Mouse (Mus musculus): ENCODE measurements around the gene Plxna2. TPM values are rescaled to one million over a fixed set of nuclear protein-coding genes. Genes with fewer than 3 reads are reported as not detected.

Gene Plxna2
- polyA plus RNA-seq, 2 experiments, result 1.1 to 1.2 TPM

GRCm38 (mm10) chr1:194756863-194757262 is 138.8 kb downstream of the Plxna2 start:
- DNase-seq (ENCODE audit: low read depth in 3 of 3, low spot score in 3 of 3) (no peak), ATAC-seq (ENCODE audit: insufficient read depth) (no peak)
- Histone ChIP-seq H3K9ac (replicated peaks) (no peak overlapping the region), H3K4me1 (replicated peaks; ENCODE audit: control insufficient read depth in 2 of 2, insufficient read depth in 2 of 2, low read length in 1 of 2) (peaks cover 3 to 4% of the 10 kb centered on the region in 2 experiments; a peak in 2 of 4 replicates), H3K4me3 (ENCODE audit: insufficient read depth in 1 of 2, low read depth in 2 of 2, low read length in 2 of 2) (no peak overlapping the region), H3K9me3 (ENCODE audit: control insufficient read depth, low read length) (no peaks in the 10 kb centered on the region), H3K4me2 (ENCODE audit: low read depth) (no peak overlapping the region), H3K27ac (no peak overlapping the region), H3K36me3 (replicated peaks; ENCODE audit: control insufficient read depth, insufficient read depth, low read depth) (no peaks in the 10 kb centered on the region), H3K27me3 (ENCODE audit: control insufficient read depth, insufficient read depth, low read length) (no peaks in the 10 kb centered on the region)
- WGBS (ENCODE audit: insufficient replicate concordance), result 77% methylated on average over 3 of the region's 3 CpGs
- TF ChIP-seq EP300 (IDR thresholded peaks at IDR 0.05; ENCODE audit: low read depth) (no peak), CTCF (IDR thresholded peaks at IDR 0.05; ENCODE audit: low read depth) (no peak)

- Histone ChIP-seq H3K4me3 (ENCODE audit: insufficient read depth in 1 of 2, low read depth in 2 of 2, low read length in 2 of 2) (no peak overlapping the region), H3K4me1 (replicated peaks; ENCODE audit: control insufficient read depth in 2 of 2, insufficient read depth in 2 of 2, low read length in 1 of 2) (peaks cover 8 to 17% of the 10 kb centered on the region in 2 experiments; a peak in 3 of 4 replicates), H3K27me3 (ENCODE audit: control insufficient read depth, insufficient read depth, low read length) (no peaks in the 10 kb centered on the region), H3K9me3 (ENCODE audit: control insufficient read depth, low read length) (no peaks in the 10 kb centered on the region), H3K4me2 (ENCODE audit: low read depth) (no peak overlapping the region; the same call in none of the 2 replicates), H3K9ac (replicated peaks) (no peak overlapping the region), H3K27ac (no peak overlapping the region), H3K36me3 (replicated peaks; ENCODE audit: control insufficient read depth, insufficient read depth, low read depth) (no peaks in the 10 kb centered on the region)
- peak; percentile 84 for TF ChIP-seq EP300 (IDR thresholded peaks at IDR 0.05; ENCODE audit: low read depth)
- TF ChIP-seq CTCF (IDR thresholded peaks at IDR 0.05; ENCODE audit: low read depth), result peak; percentile 76
- ATAC-seq (ENCODE audit: insufficient read depth) (peak; percentile 84), DNase-seq (ENCODE audit: low read depth in 3 of 3, low spot score in 3 of 3) (peak in 2 of 3 experiments; percentile 19 to 34)
- 41% methylated on average over 2 of the region's 2 CpGs for WGBS (ENCODE audit: insufficient replicate concordance)
Measured at GRCm38 (mm10) chr1:194761432-194762212, 143.6 kb downstream of the Plxna2 start.

GRCm38 (mm10) chr1:194762896-194763295 is 144.9 kb downstream of the Plxna2 start:
- ATAC-seq (ENCODE audit: insufficient read depth) (no peak), DNase-seq (ENCODE audit: low read depth in 3 of 3, low spot score in 3 of 3) (no peak)
- 20% methylated on average over 5 of the region's 5 CpGs for WGBS (ENCODE audit: insufficient replicate concordance)
- no peaks in the 10 kb centered on the region for H3K36me3 ChIP-seq (replicated peaks; ENCODE audit: control insufficient read depth, insufficient read depth, low read depth)
- no peak overlapping the region for H3K27ac ChIP-seq
- H3K9ac ChIP-seq (replicated peaks), result no peak overlapping the region
- no peaks in the 10 kb centered on the region for H3K9me3 ChIP-seq (ENCODE audit: control insufficient read depth, low read length)
- TF ChIP-seq CTCF (IDR thresholded peaks at IDR 0.05; ENCODE audit: low read depth) (no peak), EP300 (IDR thresholded peaks at IDR 0.05; ENCODE audit: low read depth) (no peak)
- no peak overlapping the region for H3K4me2 ChIP-seq (ENCODE audit: low read depth)
- H3K4me3 ChIP-seq (ENCODE audit: insufficient read depth in 1 of 2, low read depth in 2 of 2, low read length in 2 of 2), result no peak overlapping the region
- no peaks in the 10 kb centered on the region for H3K27me3 ChIP-seq (ENCODE audit: control insufficient read depth, insufficient read depth, low read length)
- H3K4me1 ChIP-seq (replicated peaks; ENCODE audit: control insufficient read depth in 2 of 2, insufficient read depth in 2 of 2, low read length in 1 of 2), result peaks cover 8 to 17% of the 10 kb centered on the region in 2 experiments; a peak in 3 of 4 replicates

- H3K36me3 ChIP-seq (replicated peaks; ENCODE audit: control insufficient read depth, insufficient read depth, low read depth), result no peaks in the 10 kb centered on the region
- TF ChIP-seq CTCF (IDR thresholded peaks at IDR 0.05; ENCODE audit: low read depth), result no peak
- TF ChIP-seq EP300 (IDR thresholded peaks at IDR 0.05; ENCODE audit: low read depth), result no peak
- H3K27ac ChIP-seq, result no peak overlapping the region
- no peaks in the 10 kb centered on the region for H3K27me3 ChIP-seq (ENCODE audit: control insufficient read depth, insufficient read depth, low read length)
- peaks cover 8 to 17% of the 10 kb centered on the region in 2 experiments; a peak in 3 of 4 replicates for H3K4me1 ChIP-seq (replicated peaks; ENCODE audit: control insufficient read depth in 2 of 2, insufficient read depth in 2 of 2, low read length in 1 of 2)
- H3K9me3 ChIP-seq (ENCODE audit: control insufficient read depth, low read length), result no peaks in the 10 kb centered on the region
- H3K4me3 ChIP-seq (ENCODE audit: insufficient read depth in 1 of 2, low read depth in 2 of 2, low read length in 2 of 2), result no peak overlapping the region
- no peak overlapping the region for H3K4me2 ChIP-seq (ENCODE audit: low read depth)
- DNase-seq (ENCODE audit: low read depth in 3 of 3, low spot score in 3 of 3) (no peak), ATAC-seq (ENCODE audit: insufficient read depth) (no peak)
- H3K9ac ChIP-seq (replicated peaks), result no peak overlapping the region
Measured at GRCm38 (mm10) chr1:194764951-194765350, 146.9 kb downstream of the Plxna2 start.

- Histone ChIP-seq H3K4me2 (ENCODE audit: low read depth) (no peak overlapping the region), H3K9ac (replicated peaks) (no peak overlapping the region), H3K27me3 (ENCODE audit: control insufficient read depth, insufficient read depth, low read length) (no peaks in the 10 kb centered on the region), H3K9me3 (ENCODE audit: control insufficient read depth, low read length) (no peaks in the 10 kb centered on the region), H3K4me1 (replicated peaks; ENCODE audit: control insufficient read depth in 2 of 2, insufficient read depth in 2 of 2, low read length in 1 of 2) (peaks cover 0 to 9% of the 10 kb centered on the region in 2 experiments; a peak in 3 of 4 replicates), H3K4me3 (ENCODE audit: insufficient read depth in 1 of 2, low read depth in 2 of 2, low read length in 2 of 2) (no peak overlapping the region), H3K36me3 (replicated peaks; ENCODE audit: control insufficient read depth, insufficient read depth, low read depth) (no peaks in the 10 kb centered on the region), H3K27ac (no peak overlapping the region)
- ATAC-seq (ENCODE audit: insufficient read depth) (no peak), DNase-seq (ENCODE audit: low read depth in 3 of 3, low spot score in 3 of 3) (no peak)
- TF ChIP-seq EP300 (IDR thresholded peaks at IDR 0.05; ENCODE audit: low read depth), result no peak
- TF ChIP-seq CTCF (IDR thresholded peaks at IDR 0.05; ENCODE audit: low read depth), result no peak
- WGBS (ENCODE audit: insufficient replicate concordance), result 67% methylated on average over 1 of the region's 1 CpGs
Measured at GRCm38 (mm10) chr1:194768799-194769198, 150.8 kb downstream of the Plxna2 start.
